Mouse (Mus musculus) gonadal fat pad, adult 2 months (tissue): Measurements from ENCODE around the gene Sema3b. TPM values are rescaled to one million over a fixed set of nuclear protein-coding genes. Genes with fewer than 3 reads are reported as not detected.

ENCODE experiments used
- DNase-seq: peaks from one replicate; pipeline ENCODE4 v3.0.0-alpha.2; 2012; ENCODE audit warnings: low read depth
- polyA plus RNA-seq: library from polyadenylated mRNA; depleted of rRNA; stranded (reverse); fragments of >200 nt; gene quantifications from 2 replicates; pipeline ENCODE4 v1.2.3, GENCODE M21; 2012; rRNA removed

Sema3b gene
- polyA plus RNA-seq: 37.2 and 52.8 TPM in 2 replicates

- no peak for DNase-seq
Measured at GRCm38 (mm10) chr9:107608741-107609432, at the start of gene Sema3b. Sema3b (minus strand) TSS chr9:107609229.

GRCm38 (mm10) chr9:107658096-107658495 lies 49.1 kb upstream of the Sema3b start:
- DNase-seq: no peak

- no peak for DNase-seq
Measured at GRCm38 (mm10) chr9:107657144-107657543, 48.1 kb upstream of the Sema3b start.

GRCm38 (mm10) chr9:107654585-107654984 lies 45.6 kb upstream of the Sema3b start:
- DNase-seq: no peak

- DNase-seq: no peak
Measured at GRCm38 (mm10) chr9:107653474-107653873, 44.4 kb upstream of the Sema3b start.

GRCm38 (mm10) chr9:107650708-107651481 lies 41.9 kb upstream of the Sema3b start:
- DNase-seq: no peak

- DNase-seq: no peak
Measured at GRCm38 (mm10) chr9:107650225-107650624, 41.2 kb upstream of the Sema3b start.

- no peak for DNase-seq
Measured at GRCm38 (mm10) chr9:107648767-107649166, 39.7 kb upstream of the Sema3b start.

- DNase-seq: no peak
Measured at GRCm38 (mm10) chr9:107646975-107647374, 37.9 kb upstream of the Sema3b start.

GRCm38 (mm10) chr9:107645577-107645976 lies 36.5 kb upstream of the Sema3b start:
- no peak for DNase-seq

- no peak for DNase-seq
Measured at GRCm38 (mm10) chr9:107645153-107645510, 36.1 kb upstream of the Sema3b start.

- no peak for DNase-seq
Measured at GRCm38 (mm10) chr9:107644495-107645152, 35.6 kb upstream of the Sema3b start.

- no peak for DNase-seq
Measured at GRCm38 (mm10) chr9:107643544-107644214, 34.6 kb upstream of the Sema3b start.

GRCm38 (mm10) chr9:107641666-107642065 lies 32.6 kb upstream of the Sema3b start:
- no peak for DNase-seq

- DNase-seq: no peak
Measured at GRCm38 (mm10) chr9:107640257-107640772, 31.3 kb upstream of the Sema3b start.

GRCm38 (mm10) chr9:107637070-107637469 lies 28.0 kb upstream of the Sema3b start:
- no peak for DNase-seq

GRCm38 (mm10) chr9:107635279-107636028 lies 26.4 kb upstream of the Sema3b start, which contains the start of gene Gnai2:
Gnai2 (minus strand) TSS chr9:107635367.
- no peak for DNase-seq

GRCm38 (mm10) chr9:107634406-107635278 lies 25.6 kb upstream of the Sema3b start:
- no peak for DNase-seq

- no peak for DNase-seq
Measured at GRCm38 (mm10) chr9:107633661-107634405, 24.8 kb upstream of the Sema3b start.
